Mouse (Mus musculus): ENCODE measurements around the gene Cks1brt. TPM values are rescaled to one million over a fixed set of nuclear protein-coding genes. Genes with fewer than 3 reads are reported as not detected.
A peak's percentile ranks its signal among the peaks of the same experiment; 100 is the strongest.
"Not testable (repeated sequence)": the region's sequence is repeated elsewhere in the genome, so short reads cannot be mapped to it uniquely, and the experiment has no call there.

Cks1brt gene
- polyA plus RNA-seq (2011; ENCODE audit: insufficient read length, low read depth, missing spikeins), result not detected in 2 replicates

GRCm38 (mm10) chr8:85151624-85152023, at the start of gene Cks1brt:
Cks1brt (plus strand) TSS chr8:85151924.
- Histone ChIP-seq H3K4me3 (ENCODE audit: insufficient read depth, low read length) (no peak within 1 kb of the TSS), H3K27ac (ENCODE audit: insufficient read depth, low read length) (no peak within 1 kb of the TSS), H3K4me1 (ENCODE audit: control insufficient read depth, insufficient read depth, low read length) (no peaks in the 10 kb centered on the region)
- no peak for TF ChIP-seq CTCF (IDR thresholded peaks at IDR 0.05; ENCODE audit: borderline replicate concordance, insufficient read depth, low read length)
- no peak for TF ChIP-seq POLR2A (IDR thresholded peaks at IDR 0.05; ENCODE audit: low read depth, low read length)

- H3K4me1 ChIP-seq (ENCODE audit: control insufficient read depth, insufficient read depth, low read length), result no peaks in the 10 kb centered on the region
- no peak overlapping the region for H3K27ac ChIP-seq (ENCODE audit: insufficient read depth, low read length)
- H3K4me3 ChIP-seq (ENCODE audit: insufficient read depth, low read length), result no peak overlapping the region
- no peak for TF ChIP-seq POLR2A (IDR thresholded peaks at IDR 0.05; ENCODE audit: low read depth, low read length)
- TF ChIP-seq CTCF (IDR thresholded peaks at IDR 0.05; ENCODE audit: borderline replicate concordance, insufficient read depth, low read length), result no peak
These were observed 38.5 kb upstream of the Cks1brt start for GRCm38 (mm10) chr8:85113241-85113640.

GRCm38 (mm10) chr8:85115501-85115900, 36.2 kb upstream of the Cks1brt start:
- TF ChIP-seq CTCF (IDR thresholded peaks at IDR 0.05; ENCODE audit: borderline replicate concordance, insufficient read depth, low read length) (no peak), POLR2A (IDR thresholded peaks at IDR 0.05; ENCODE audit: low read depth, low read length) (no peak)
- no peaks in the 10 kb centered on the region for H3K4me1 ChIP-seq (ENCODE audit: control insufficient read depth, insufficient read depth, low read length)
- H3K4me3 ChIP-seq (ENCODE audit: insufficient read depth, low read length), result no peak overlapping the region
- H3K27ac ChIP-seq (ENCODE audit: insufficient read depth, low read length), result no peak overlapping the region

GRCm38 (mm10) chr8:85116984-85117383, 34.7 kb upstream of the Cks1brt start:
- TF ChIP-seq POLR2A (IDR thresholded peaks at IDR 0.05; ENCODE audit: low read depth, low read length) (no peak), CTCF (IDR thresholded peaks at IDR 0.05; ENCODE audit: borderline replicate concordance, insufficient read depth, low read length) (no peak)
- Histone ChIP-seq H3K27ac (ENCODE audit: insufficient read depth, low read length) (no peak overlapping the region), H3K4me3 (ENCODE audit: insufficient read depth, low read length) (no peak overlapping the region), H3K4me1 (ENCODE audit: control insufficient read depth, insufficient read depth, low read length) (no peaks in the 10 kb centered on the region)

GRCm38 (mm10) chr8:85119052-85119981, 32.4 kb upstream of the Cks1brt start:
- TF ChIP-seq CTCF (IDR thresholded peaks at IDR 0.05; ENCODE audit: borderline replicate concordance, insufficient read depth, low read length), result no peak
- peak; percentile 71; the same call in 1 of the 2 replicates for TF ChIP-seq POLR2A (IDR thresholded peaks at IDR 0.05; ENCODE audit: low read depth, low read length)
- Histone ChIP-seq H3K27ac (ENCODE audit: insufficient read depth, low read length) (no peak overlapping the region), H3K4me3 (ENCODE audit: insufficient read depth, low read length) (peak overlapping the region; percentile 61), H3K4me1 (ENCODE audit: control insufficient read depth, insufficient read depth, low read length) (no peaks in the 10 kb centered on the region)

- not testable (repeated sequence) for H3K27ac ChIP-seq (ENCODE audit: insufficient read depth, low read length); H3K4me3 ChIP-seq (ENCODE audit: insufficient read depth, low read length); H3K4me1 ChIP-seq (ENCODE audit: control insufficient read depth, insufficient read depth, low read length)
These were observed 31.5 kb upstream of the Cks1brt start for GRCm38 (mm10) chr8:85120251-85120650.

GRCm38 (mm10) chr8:85122995-85123394, 28.7 kb upstream of the Cks1brt start, which contains the start of gene Zfp791:
Zfp791 (minus strand) TSS chr8:85123095.
- no peak for TF ChIP-seq CTCF (IDR thresholded peaks at IDR 0.05; ENCODE audit: borderline replicate concordance, insufficient read depth, low read length)
- TF ChIP-seq POLR2A (IDR thresholded peaks at IDR 0.05; ENCODE audit: low read depth, low read length), result no peak
- H3K4me1 ChIP-seq (ENCODE audit: control insufficient read depth, insufficient read depth, low read length), result no peaks in the 10 kb centered on the region
- H3K27ac ChIP-seq (ENCODE audit: insufficient read depth, low read length), result no peak within 1 kb of the TSS
- H3K4me3 ChIP-seq (ENCODE audit: insufficient read depth, low read length), result no peak within 1 kb of the TSS

GRCm38 (mm10) chr8:85123691-85124090, 28.0 kb upstream of the Cks1brt start:
- TF ChIP-seq POLR2A (IDR thresholded peaks at IDR 0.05; ENCODE audit: low read depth, low read length) (no peak), CTCF (IDR thresholded peaks at IDR 0.05; ENCODE audit: borderline replicate concordance, insufficient read depth, low read length) (no peak)
- Histone ChIP-seq H3K4me3 (ENCODE audit: insufficient read depth, low read length) (no peak overlapping the region), H3K4me1 (ENCODE audit: control insufficient read depth, insufficient read depth, low read length) (no peaks in the 10 kb centered on the region), H3K27ac (ENCODE audit: insufficient read depth, low read length) (no peak overlapping the region)

- Histone ChIP-seq H3K4me3 (ENCODE audit: insufficient read depth, low read length) (no peak overlapping the region), H3K4me1 (ENCODE audit: control insufficient read depth, insufficient read depth, low read length) (no peaks in the 10 kb centered on the region), H3K27ac (ENCODE audit: insufficient read depth, low read length) (no peak overlapping the region)
- no peak for TF ChIP-seq CTCF (IDR thresholded peaks at IDR 0.05; ENCODE audit: borderline replicate concordance, insufficient read depth, low read length)
- TF ChIP-seq POLR2A (IDR thresholded peaks at IDR 0.05; ENCODE audit: low read depth, low read length), result no peak
These were observed 19.4 kb upstream of the Cks1brt start for GRCm38 (mm10) chr8:85132335-85132734.

GRCm38 (mm10) chr8:85135690-85136089, 16.0 kb upstream of the Cks1brt start:
- not testable (repeated sequence) for H3K4me1 ChIP-seq (ENCODE audit: control insufficient read depth, insufficient read depth, low read length); H3K27ac ChIP-seq (ENCODE audit: insufficient read depth, low read length); H3K4me3 ChIP-seq (ENCODE audit: insufficient read depth, low read length)
